Mouse (Mus musculus): Measurements from ENCODE around the gene Psmb9. TPM values are rescaled to one million over a fixed set of nuclear protein-coding genes. Genes with fewer than 3 reads are reported as not detected.

Psmb9 gene
- polyA plus RNA-seq, 1 experiment from 2014 or later = 1.5 TPM

Other genes starting within 250 kb of the Psmb9 start
- 188 and 203 TPM in 2 replicates for gene Pfdn6, start 247.4 kb downstream of the Psmb9 start, polyA plus RNA-seq (2016; fragmentation: Nextera tagmentation; extraction: Ambion mirVana)
- 37.5 and 37.7 TPM in 2 replicates for gene Wdr46, start 247.1 kb downstream of the Psmb9 start, polyA plus RNA-seq (2016; fragmentation: Nextera tagmentation; extraction: Ambion mirVana)
- 8.1 and 8.7 TPM in 2 replicates for gene B3galt4, start 236.3 kb downstream of the Psmb9 start, polyA plus RNA-seq (2016; fragmentation: Nextera tagmentation; extraction: Ambion mirVana)
- 67.0 and 70.9 TPM in 2 replicates for gene Vps52, start 232.0 kb downstream of the Psmb9 start, polyA plus RNA-seq (2016; fragmentation: Nextera tagmentation; extraction: Ambion mirVana)
- 891 and 909 TPM in 2 replicates for gene Rps18, start 231.8 kb downstream of the Psmb9 start, polyA plus RNA-seq (2016; fragmentation: Nextera tagmentation; extraction: Ambion mirVana)
- gene H2-K1, start 187.4 kb downstream of the Psmb9 start, polyA plus RNA-seq (2016; fragmentation: Nextera tagmentation; extraction: Ambion mirVana) = 26.8 and 28.4 TPM in 2 replicates
- gene Ring1, start 163.1 kb downstream of the Psmb9 start, polyA plus RNA-seq (2016; fragmentation: Nextera tagmentation; extraction: Ambion mirVana) = 25.2 and 27.0 TPM in 2 replicates
- 110 and 131 TPM in 2 replicates for gene H2-Ke6, start 159.7 kb downstream of the Psmb9 start, polyA plus RNA-seq (2016; fragmentation: Nextera tagmentation; extraction: Ambion mirVana)
- gene Slc39a7, start 156.1 kb downstream of the Psmb9 start, polyA plus RNA-seq (2016; fragmentation: Nextera tagmentation; extraction: Ambion mirVana) = 180 and 184 TPM in 2 replicates
- gene Rxrb, start 156.0 kb downstream of the Psmb9 start, polyA plus RNA-seq (2016; fragmentation: Nextera tagmentation; extraction: Ambion mirVana) = 68.0 and 68.4 TPM in 2 replicates
- gene Col11a2, start 148.3 kb downstream of the Psmb9 start, polyA plus RNA-seq (2016; fragmentation: Nextera tagmentation; extraction: Ambion mirVana) = 2.3 and 4.0 TPM in 2 replicates
- 0.17 and 0.56 TPM in 2 replicates for gene H2-Oa, start 95.4 kb downstream of the Psmb9 start, polyA plus RNA-seq (2016; fragmentation: Nextera tagmentation; extraction: Ambion mirVana)
- 9.8 and 9.9 TPM in 2 replicates for gene H2-DMa, start 68.2 kb downstream of the Psmb9 start, polyA plus RNA-seq (2016; fragmentation: Nextera tagmentation; extraction: Ambion mirVana)
- gene Brd2, start 65.1 kb downstream of the Psmb9 start, polyA plus RNA-seq (2016; fragmentation: Nextera tagmentation; extraction: Ambion mirVana) = 144 and 148 TPM in 2 replicates
- 0.16 and 0.23 TPM in 2 replicates for gene H2-DMb2, start 44.5 kb downstream of the Psmb9 start, polyA plus RNA-seq (2016; fragmentation: Nextera tagmentation; extraction: Ambion mirVana)
- 0.16 and 0.73 TPM in 2 replicates for gene H2-DMb1, start 34.7 kb downstream of the Psmb9 start, polyA plus RNA-seq (2016; fragmentation: Nextera tagmentation; extraction: Ambion mirVana)
- gene Tap1, start 211 bp downstream of the Psmb9 start, polyA plus RNA-seq (2016; fragmentation: Nextera tagmentation; extraction: Ambion mirVana) = 1.4 and 1.8 TPM in 2 replicates
- 1.6 and 2.1 TPM in 2 replicates for gene Psmb8, start 10.0 kb upstream of the Psmb9 start, polyA plus RNA-seq (2016; fragmentation: Nextera tagmentation; extraction: Ambion mirVana)
- 0.79 and 0.82 TPM in 2 replicates for gene Tap2, start 15.8 kb upstream of the Psmb9 start, polyA plus RNA-seq (2016; fragmentation: Nextera tagmentation; extraction: Ambion mirVana)
- not detected in 2 replicates for gene H2-Ob, start 51.1 kb upstream of the Psmb9 start, polyA plus RNA-seq (2016; fragmentation: Nextera tagmentation; extraction: Ambion mirVana)
- 2.6 and 3.2 TPM in 2 replicates for gene H2-Ab1, start 69.9 kb upstream of the Psmb9 start, polyA plus RNA-seq (2016; fragmentation: Nextera tagmentation; extraction: Ambion mirVana)
- gene H2-Aa, start 100.1 kb upstream of the Psmb9 start, polyA plus RNA-seq (2016; fragmentation: Nextera tagmentation; extraction: Ambion mirVana) = 0.37 TPM in 1 of 2 replicates, not detected in the other
- 1.7 and 2.0 TPM in 2 replicates for gene H2-Eb1, start 118.1 kb upstream of the Psmb9 start, polyA plus RNA-seq (2016; fragmentation: Nextera tagmentation; extraction: Ambion mirVana)
- gene H2-Eb2, start 137.9 kb upstream of the Psmb9 start, polyA plus RNA-seq (2016; fragmentation: Nextera tagmentation; extraction: Ambion mirVana) = 0.10 TPM in 1 of 2 replicates, not detected in the other
- gene Btnl2, start 167.1 kb upstream of the Psmb9 start, polyA plus RNA-seq (2016; fragmentation: Nextera tagmentation; extraction: Ambion mirVana) = 0.06 TPM in 1 of 2 replicates, not detected in the other
- not detected in 2 replicates for gene Btnl1, start 189.4 kb upstream of the Psmb9 start, polyA plus RNA-seq (2016; fragmentation: Nextera tagmentation; extraction: Ambion mirVana)
- 3.9 and 4.2 TPM in 2 replicates for gene BC051142, start 211.1 kb upstream of the Psmb9 start, polyA plus RNA-seq (2016; fragmentation: Nextera tagmentation; extraction: Ambion mirVana)

All from midbrain, embryonic 12.5 days (tissue).